Mouse (Mus musculus) forebrain, embryonic 16.5 days (tissue): ENCODE measurements at regions not wholly inside any gene's neighbourhood (a gene's known extent, or its start where the extent isn't known, plus 50 kb on each side); places are given as distances from the start of the nearest gene placed in this dataset.
"Not testable (repeated sequence)": the region's sequence is repeated elsewhere in the genome, so short reads cannot be mapped to it uniquely, and the experiment has no call there.

ENCODE experiments used
- ATAC-seq: fragments of 200-750 bp; cut with Nextera tagmentation; 2 replicates; pipeline ENCODE4 v1.8.0; 2017; ENCODE audit warnings: mild to moderate bottlenecking, moderate library complexity
- H3K27ac ChIP-seq: fragments of 300-500 bp; sonication (generic); 2 replicates; pipeline ENCODE4 v1.5.1; 2014; ENCODE audit warnings: low read length, control low read depth
- H3K27me3 ChIP-seq: fragments of 300-500 bp; sonication (generic); replicated peaks from 2 replicates; pipeline ENCODE4 v1.6.1; 2014; ENCODE audit warnings: low read length; ENCODE audit not compliant: control insufficient read depth, insufficient read depth
- H3K36me3 ChIP-seq: fragments of 300-500 bp; sonication (generic); 2 replicates; pipeline ENCODE4 v1.6.1; 2014; ENCODE audit not compliant: control insufficient read depth, insufficient read depth
- H3K4me1 ChIP-seq: fragments of 300-500 bp; sonication (generic); replicated peaks from 2 replicates; pipeline ENCODE4 v1.6.1; 2014; ENCODE audit warnings: low read length; ENCODE audit not compliant: control insufficient read depth, insufficient read depth
- H3K4me2 ChIP-seq: fragments of 300-500 bp; sonication (generic); 2 replicates; pipeline ENCODE4 v1.6.1; 2014; ENCODE audit warnings: mild to moderate bottlenecking, low read length, control low read depth
- H3K4me3 ChIP-seq: fragments of 300-500 bp; sonication (generic); replicated peaks from 2 replicates; pipeline ENCODE4 v1.5.1; 2014; ENCODE audit warnings: mild to moderate bottlenecking, low read length, control low read depth
- H3K9ac ChIP-seq: fragments of 300-500 bp; sonication (generic); replicated peaks from 2 replicates; pipeline ENCODE4 v1.6.1; 2014; ENCODE audit warnings: low read depth, low read length, control low read depth
- H3K9me3 ChIP-seq: fragments of 300-500 bp; sonication (generic); 2 replicates; pipeline ENCODE4 v1.6.1; 2016; ENCODE audit warnings: low read length; ENCODE audit not compliant: control insufficient read depth
- WGBS: fragments of 180-500 bp; shearing (Covaris S2); extraction: QIAGEN DNeasy Blood & Tissue Kit; methylation state at CpG from one replicate; pipeline ENCODE4 v1.1.7; 2014; 5-methylcytosine and 5-hydroxymethylcytosine counted together

GRCm38 (mm10) chr12:77860769-77861557, 333.1 kb upstream of the Gm6657 start:
- H3K9me3 ChIP-seq = no peaks in the 10 kb centered on the region
- H3K27ac ChIP-seq = no peak overlapping the region
- H3K4me3 ChIP-seq = no peak overlapping the region
- no peak for ATAC-seq
- 0 out of 2 replicates have a peak, but pooled peaks cover 2% of the 10 kb centered on the region for H3K27me3 ChIP-seq
- 85% methylated on average over 13 of the region's 13 CpGs for WGBS
- no peaks in the 10 kb centered on the region for H3K36me3 ChIP-seq
- H3K9ac ChIP-seq = no peak overlapping the region
- H3K4me1 ChIP-seq = no peaks in the 10 kb centered on the region; the same call in 1 of the 2 replicates
- H3K4me2 ChIP-seq = no peak overlapping the region

GRCm38 (mm10) chr12:77867947-77868495, 326.0 kb upstream of the Gm6657 start:
- Histone ChIP-seq H3K4me2 (no peak overlapping the region), H3K36me3 (no peaks in the 10 kb centered on the region), H3K27ac (no peak overlapping the region), H3K9me3 (no peaks in the 10 kb centered on the region), H3K9ac (no peak overlapping the region), H3K4me3 (no peak overlapping the region), H3K27me3 (no peaks in the 10 kb centered on the region), H3K4me1 (no peaks in the 10 kb centered on the region)
- WGBS = 44% methylated on average over 4 of the region's 4 CpGs
- ATAC-seq = no peak

GRCm38 (mm10) chr12:77869296-77869695, 324.7 kb upstream of the Gm6657 start:
- Histone ChIP-seq H3K4me1 (no peaks in the 10 kb centered on the region), H3K9me3 (no peaks in the 10 kb centered on the region), H3K4me3 (no peak overlapping the region), H3K27me3 (no peaks in the 10 kb centered on the region), H3K9ac (no peak overlapping the region), H3K27ac (no peak overlapping the region), H3K36me3 (no peaks in the 10 kb centered on the region), H3K4me2 (no peak overlapping the region)
- WGBS = 93% methylated on average over 3 of the region's 3 CpGs
- no peak for ATAC-seq

- Histone ChIP-seq H3K36me3 (no peaks in the 10 kb centered on the region), H3K4me1 (no peaks in the 10 kb centered on the region), H3K27ac (no peak overlapping the region), H3K4me2 (no peak overlapping the region), H3K9ac (no peak overlapping the region), H3K27me3 (no peaks in the 10 kb centered on the region), H3K4me3 (no peak overlapping the region), H3K9me3 (no peaks in the 10 kb centered on the region)
- WGBS = 91% methylated on average over 2 of the region's 2 CpGs
- no peak for ATAC-seq
Measured at GRCm38 (mm10) chr12:77887335-77887734, 306.7 kb upstream of the Gm6657 start.

GRCm38 (mm10) chr12:77891452-77891851, 302.6 kb upstream of the Gm6657 start:
- Histone ChIP-seq H3K9ac (no peak overlapping the region), H3K27ac (no peak overlapping the region), H3K4me2 (no peak overlapping the region), H3K4me3 (no peak overlapping the region), H3K36me3 (no peaks in the 10 kb centered on the region), H3K9me3 (no peaks in the 10 kb centered on the region), H3K4me1 (no peaks in the 10 kb centered on the region), H3K27me3 (no peaks in the 10 kb centered on the region)
- WGBS = 97% methylated on average over 6 of the region's 6 CpGs
- no peak for ATAC-seq

GRCm38 (mm10) chr12:77894238-77894637, 299.8 kb upstream of the Gm6657 start:
- no peak overlapping the region for H3K27ac ChIP-seq
- no peak overlapping the region for H3K4me3 ChIP-seq
- no peak overlapping the region for H3K4me2 ChIP-seq
- no peak for ATAC-seq
- no peaks in the 10 kb centered on the region for H3K36me3 ChIP-seq
- no peak overlapping the region for H3K9ac ChIP-seq
- H3K4me1 ChIP-seq = no peaks in the 10 kb centered on the region
- no peaks in the 10 kb centered on the region for H3K27me3 ChIP-seq
- H3K9me3 ChIP-seq = no peaks in the 10 kb centered on the region

DNA sequence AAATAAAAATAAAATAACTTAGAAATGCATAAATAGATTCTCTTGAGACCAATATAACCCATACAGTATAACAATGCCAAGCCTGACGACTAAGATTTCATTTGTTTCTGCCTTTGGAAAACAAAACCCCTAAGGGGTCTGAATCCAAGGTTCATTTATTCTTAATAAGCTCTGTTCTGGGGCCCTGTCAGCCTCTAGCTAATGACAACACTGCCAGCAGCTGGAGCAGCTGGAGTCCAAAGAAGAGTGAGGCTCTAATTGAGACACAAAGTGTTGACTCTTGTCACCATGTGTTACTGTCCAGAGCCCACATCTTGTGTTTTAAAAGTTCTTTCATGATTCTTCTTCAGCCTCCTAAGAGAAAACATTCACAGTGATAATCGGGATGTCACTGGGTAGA, 298.5 kb upstream of the Gm6657 start:
- Histone ChIP-seq H3K27me3 (no peaks in the 10 kb centered on the region), H3K27ac (no peak overlapping the region), H3K36me3 (no peaks in the 10 kb centered on the region), H3K4me2 (no peak overlapping the region), H3K9ac (no peak overlapping the region), H3K4me3 (no peak overlapping the region), H3K4me1 (no peaks in the 10 kb centered on the region), H3K9me3 (no peaks in the 10 kb centered on the region)
- ATAC-seq = no peak
- 35% methylated on average over 2 of the region's 2 CpGs for WGBS

GRCm38 (mm10) chr12:77898974-77899373, 295.1 kb upstream of the Gm6657 start:
- H3K36me3 ChIP-seq, H3K4me3 ChIP-seq: not testable (repeated sequence)
- WGBS = 72% methylated on average over 2 of the region's 2 CpGs

GRCm38 (mm10) chr12:77901254-77901653, 292.8 kb upstream of the Gm6657 start:
- no peaks in the 10 kb centered on the region for H3K36me3 ChIP-seq
- H3K4me1 ChIP-seq = no peaks in the 10 kb centered on the region
- no peak overlapping the region for H3K4me2 ChIP-seq
- 6% methylated on average over 1 of the region's 1 CpGs for WGBS
- H3K9ac ChIP-seq = no peak overlapping the region
- ATAC-seq = no peak
- no peaks in the 10 kb centered on the region for H3K27me3 ChIP-seq
- H3K4me3 ChIP-seq = no peak overlapping the region
- no peak overlapping the region for H3K27ac ChIP-seq
- H3K9me3 ChIP-seq = no peaks in the 10 kb centered on the region

More at GRCm38 (mm10) chr12:77898974-77899373, 295.1 kb upstream of the Gm6657 start:
- H3K4me1 ChIP-seq, ATAC-seq, H3K9ac ChIP-seq, H3K4me2 ChIP-seq, H3K9me3 ChIP-seq, H3K27me3 ChIP-seq, H3K27ac ChIP-seq: not testable (repeated sequence)
